In genomic region chr1:127475756-127476155, GRCm38 (mm10) we compare ENCODE assay signal across 20 mouse cellular contexts.
"Had no signal": no experiment of that assay in that cellular context is flagged by ENCODE, and none has a peak within 500 bp of the region (broad histone marks: within the 10 kb centered on the region; RNA-seq: fewer than 3 reads in every experiment).

No protein-coding gene starts in this region.

- H3K9ac ChIP-seq: liver, embryonic 13.5 days; neural tube, embryonic 12.5 days; neural tube, embryonic 15.5 days had no signal

- H3K4me3 ChIP-seq: layer of hippocampus, adult 2 months; liver, embryonic 13.5 days; neural tube, embryonic 12.5 days; neural tube, embryonic 15.5 days had no signal

- H3K4me1 ChIP-seq: liver, embryonic 13.5 days; neural tube, embryonic 12.5 days; neural tube, embryonic 15.5 days had no signal

- H3K9me3 ChIP-seq: liver, embryonic 13.5 days; neural tube, embryonic 12.5 days; neural tube, embryonic 15.5 days had no signal

- DNase-seq: kidney, adult 18-20 months; kidney, adult 9 months; kidney, postnatal 14 days; kidney, postnatal 4 days; liver, embryonic 13.5 days; lung, adult 2 months; lung, postnatal 14 days; lung, postnatal 4 days; midbrain, embryonic 14.5 days; right cerebral cortex, adult 18-20 months; right cerebral cortex, postnatal 14 days; right cerebral cortex, postnatal 4 days; thymus, adult 2 months; thymus, postnatal 14 days; thymus, postnatal 4 days had no signal

- H3K4me2 ChIP-seq: liver, embryonic 13.5 days; midbrain, embryonic 11.5 days; neural tube, embryonic 12.5 days; neural tube, embryonic 15.5 days had no signal

- H3K27ac ChIP-seq: layer of hippocampus, adult 2 months; liver, embryonic 13.5 days; neural tube, embryonic 12.5 days; neural tube, embryonic 15.5 days; stomach, postnatal 0 days had no signal

- H3K27me3 ChIP-seq: liver, embryonic 13.5 days; neural tube, embryonic 12.5 days; neural tube, embryonic 15.5 days had no signal

- H3K36me3 ChIP-seq: liver, embryonic 13.5 days had no signal
